Mouse (Mus musculus) large intestine, adult 2 months (tissue): ENCODE results near the gene Slc5a8. TPM values are rescaled to one million over a fixed set of nuclear protein-coding genes. Genes with fewer than 3 reads are reported as not detected.

ENCODE experiments used
- DNase-seq: peaks from one replicate; pipeline ENCODE4 v3.0.0-alpha.2; 2012; ENCODE audit warnings: low read depth, low spot score
- WGBS: fragments of 180-500 bp; shearing (Covaris S2); methylation state at CpG from one replicate; pipeline ENCODE4 v1.1.7; 2018; 5-methylcytosine and 5-hydroxymethylcytosine counted together
- polyA plus RNA-seq: library from polyadenylated mRNA; depleted of rRNA; stranded (reverse); fragments of >200 nt; gene quantifications from 2 replicates; pipeline ENCODE4 v1.2.3, GENCODE M21; 2012; rRNA removed

The Slc5a8 gene
- polyA plus RNA-seq, 1 experiment = 31.5 TPM

- no peak for DNase-seq
- WGBS = 62% methylated on average over 7 of the region's 7 CpGs
Measured at GRCm38 (mm10) chr10:88970951-88971725, 85.3 kb downstream of the Slc5a8 start.

- DNase-seq = no peak
- 76% methylated on average over 6 of the region's 6 CpGs for WGBS
Measured at GRCm38 (mm10) chr10:88978932-88979331, 93.1 kb downstream of the Slc5a8 start.

Other genes with a start within 250 kb of the Slc5a8 start
- 0.14 and 0.23 TPM in 2 replicates for gene Spic, start 201.0 kb upstream of the Slc5a8 start, polyA plus RNA-seq
- 31.0 and 33.1 TPM in 2 replicates for gene Arl1, start 155.1 kb upstream of the Slc5a8 start, polyA plus RNA-seq
- gene Utp20, start 59.2 kb upstream of the Slc5a8 start, polyA plus RNA-seq = 5.4 and 5.5 TPM in 2 replicates